Mouse (Mus musculus): ENCODE data around the gene Ces1c. TPM values are rescaled to one million over a fixed set of nuclear protein-coding genes. Genes with fewer than 3 reads are reported as not detected.
A peak's percentile ranks its signal among the peaks of the same experiment; 100 is the strongest.

The Ces1c gene
- polyA plus RNA-seq, 2 experiments, result not detected

DNA sequence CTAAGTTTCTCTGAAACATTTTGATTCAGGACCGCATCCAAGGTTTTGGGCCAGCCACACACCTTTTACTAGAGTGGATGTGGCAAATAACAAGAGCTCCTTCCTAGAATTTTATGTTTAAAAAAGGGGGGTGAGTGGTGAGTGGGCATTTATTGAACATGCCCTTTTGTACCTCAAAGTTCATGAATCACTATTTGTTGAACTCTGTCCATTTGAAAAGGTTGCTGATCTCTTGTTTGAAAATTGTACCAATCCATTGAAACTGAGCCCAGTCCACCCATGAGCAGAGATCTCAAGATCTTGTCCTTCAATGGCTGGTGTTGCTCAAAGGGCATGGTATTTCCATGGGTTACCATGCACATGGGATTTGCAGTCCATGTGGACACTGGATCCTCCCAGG lies 32.3 kb upstream of the Ces1c start:
- Histone ChIP-seq H3K4me2 (replicated peaks; ENCODE audit: low read depth, low read length, severe bottlenecking) (no peak overlapping the region), H3K9ac (ENCODE audit: low read depth, low read length, severe bottlenecking) (no peak overlapping the region), H3K27ac (replicated peaks; ENCODE audit: low read depth, low read length) (no peak overlapping the region), H3K9me3 (ENCODE audit: control insufficient read depth, low read length) (no peaks in the 10 kb centered on the region), H3K4me1 (ENCODE audit: control insufficient read depth, insufficient read depth, low read length) (no peaks in the 10 kb centered on the region), H3K4me3 (replicated peaks; ENCODE audit: low read length) (no peak overlapping the region), H3K36me3 (ENCODE audit: control insufficient read depth, insufficient read depth, low read length) (no peaks in the 10 kb centered on the region), H3K27me3 (ENCODE audit: control insufficient read depth, insufficient read depth, low read length) (no peaks in the 10 kb centered on the region)
- DNase-seq (ENCODE audit: low spot score), result no peak
- WGBS, result 91% methylated on average over 1 of the region's 1 CpGs
- ATAC-seq (ENCODE audit: low FRiP score, low read depth), result no peak
- TF ChIP-seq POLR2A (IDR thresholded peaks at IDR 0.05; ENCODE audit: borderline replicate concordance, extremely low read depth, insufficient read depth, insufficient read length), result no peak

DNA sequence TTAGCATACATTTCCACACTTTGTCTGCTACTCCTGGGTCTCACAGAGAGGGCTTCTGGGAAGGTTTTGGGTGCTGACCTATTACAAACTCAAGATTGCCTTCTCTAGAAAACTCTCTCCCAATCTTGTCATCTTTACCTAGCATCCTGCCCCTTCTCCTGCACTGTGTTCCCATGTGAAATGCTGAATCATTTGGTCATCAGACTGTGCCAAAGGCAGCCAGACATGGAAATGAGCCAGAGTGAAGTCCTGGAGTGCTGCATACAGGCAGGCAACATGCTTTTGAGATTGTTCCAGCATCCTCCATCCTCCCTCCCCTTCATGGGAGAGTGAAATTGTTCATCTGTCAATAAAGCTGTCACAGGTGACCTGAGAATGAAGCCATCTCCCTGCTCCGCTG lies 20.3 kb upstream of the Ces1c start:
- WGBS, result 84% methylated on average over 1 of the region's 1 CpGs
- no peaks in the 10 kb centered on the region for H3K4me1 ChIP-seq (ENCODE audit: control insufficient read depth, insufficient read depth, low read length)
- TF ChIP-seq POLR2A (IDR thresholded peaks at IDR 0.05; ENCODE audit: borderline replicate concordance, extremely low read depth, insufficient read depth, insufficient read length), result no peak
- DNase-seq (ENCODE audit: low spot score) (no peak), ATAC-seq (ENCODE audit: low FRiP score, low read depth) (no peak)
- no peak overlapping the region for H3K27ac ChIP-seq (replicated peaks; ENCODE audit: low read depth, low read length)
- H3K4me2 ChIP-seq (replicated peaks; ENCODE audit: low read depth, low read length, severe bottlenecking), result no peak overlapping the region
- no peaks in the 10 kb centered on the region for H3K9me3 ChIP-seq (ENCODE audit: control insufficient read depth, low read length)
- H3K36me3 ChIP-seq (ENCODE audit: control insufficient read depth, insufficient read depth, low read length), result no peaks in the 10 kb centered on the region
- no peak overlapping the region for H3K4me3 ChIP-seq (replicated peaks; ENCODE audit: low read length)
- no peaks in the 10 kb centered on the region for H3K27me3 ChIP-seq (ENCODE audit: control insufficient read depth, insufficient read depth, low read length)
- no peak overlapping the region for H3K9ac ChIP-seq (ENCODE audit: low read depth, low read length, severe bottlenecking)

DNA sequence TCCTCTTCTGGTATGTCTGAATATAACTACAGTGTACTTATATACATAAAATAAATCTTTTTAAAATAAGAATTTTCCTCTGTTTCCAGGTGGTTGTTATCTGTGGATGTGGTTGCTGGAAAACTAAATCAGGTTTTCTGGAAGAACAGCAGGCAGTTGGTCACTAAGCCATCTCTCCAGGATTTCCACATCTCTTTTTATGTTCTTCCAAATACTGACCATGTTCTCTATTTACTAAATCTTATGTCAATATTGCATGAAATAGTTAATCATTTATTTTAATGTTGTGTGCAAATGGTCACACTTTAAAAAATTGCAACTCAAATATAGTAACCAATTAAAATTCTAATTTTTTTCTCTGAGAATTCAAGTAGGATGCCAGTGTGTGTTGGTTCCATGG lies 16.2 kb upstream of the Ces1c start:
- Histone ChIP-seq H3K4me3 (replicated peaks; ENCODE audit: low read length) (no peak overlapping the region), H3K4me2 (replicated peaks; ENCODE audit: low read depth, low read length, severe bottlenecking) (no peak overlapping the region), H3K27ac (replicated peaks; ENCODE audit: low read depth, low read length) (no peak overlapping the region), H3K27me3 (ENCODE audit: control insufficient read depth, insufficient read depth, low read length) (no peaks in the 10 kb centered on the region), H3K4me1 (ENCODE audit: control insufficient read depth, insufficient read depth, low read length) (no peaks in the 10 kb centered on the region), H3K36me3 (ENCODE audit: control insufficient read depth, insufficient read depth, low read length) (no peaks in the 10 kb centered on the region), H3K9ac (ENCODE audit: low read depth, low read length, severe bottlenecking) (no peak overlapping the region), H3K9me3 (ENCODE audit: control insufficient read depth, low read length) (no peaks in the 10 kb centered on the region)
- ATAC-seq (ENCODE audit: low FRiP score, low read depth) (no peak), DNase-seq (ENCODE audit: low spot score) (no peak)
- TF ChIP-seq POLR2A (IDR thresholded peaks at IDR 0.05; ENCODE audit: borderline replicate concordance, extremely low read depth, insufficient read depth, insufficient read length), result no peak

DNA sequence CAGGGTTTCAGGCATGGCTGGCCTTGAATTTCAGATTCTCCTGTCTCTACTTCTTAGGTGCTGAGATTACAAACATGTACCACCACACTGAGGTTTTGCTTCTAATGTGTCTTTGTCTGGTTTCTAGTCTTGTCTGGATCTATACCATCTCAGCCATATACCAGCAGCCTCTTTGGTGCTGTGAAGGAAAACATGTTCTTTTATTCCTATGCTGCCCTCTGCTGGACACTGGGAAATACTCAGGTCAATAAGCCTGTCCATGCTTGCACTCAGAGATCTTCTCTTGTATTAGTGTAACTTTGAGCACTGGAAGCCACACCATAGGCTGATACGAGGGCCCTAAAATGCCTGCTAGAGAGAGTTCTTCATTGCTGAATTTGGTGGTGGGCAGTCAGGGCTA lies 9.6 kb upstream of the Ces1c start:
- Histone ChIP-seq H3K4me3 (replicated peaks; ENCODE audit: low read length) (no peak overlapping the region), H3K9ac (ENCODE audit: low read depth, low read length, severe bottlenecking) (no peak overlapping the region), H3K36me3 (ENCODE audit: control insufficient read depth, insufficient read depth, low read length) (no peaks in the 10 kb centered on the region), H3K27ac (replicated peaks; ENCODE audit: low read depth, low read length) (no peak overlapping the region), H3K27me3 (ENCODE audit: control insufficient read depth, insufficient read depth, low read length) (no peaks in the 10 kb centered on the region), H3K4me2 (replicated peaks; ENCODE audit: low read depth, low read length, severe bottlenecking) (no peak overlapping the region), H3K4me1 (ENCODE audit: control insufficient read depth, insufficient read depth, low read length) (no peaks in the 10 kb centered on the region), H3K9me3 (ENCODE audit: control insufficient read depth, low read length) (no peaks in the 10 kb centered on the region)
- DNase-seq (ENCODE audit: low spot score) (peak; percentile 46), ATAC-seq (ENCODE audit: low FRiP score, low read depth) (no peak)
- no peak for TF ChIP-seq POLR2A (IDR thresholded peaks at IDR 0.05; ENCODE audit: borderline replicate concordance, extremely low read depth, insufficient read depth, insufficient read length)
- WGBS, result 49% methylated on average over 1 of the region's 1 CpGs

DNA sequence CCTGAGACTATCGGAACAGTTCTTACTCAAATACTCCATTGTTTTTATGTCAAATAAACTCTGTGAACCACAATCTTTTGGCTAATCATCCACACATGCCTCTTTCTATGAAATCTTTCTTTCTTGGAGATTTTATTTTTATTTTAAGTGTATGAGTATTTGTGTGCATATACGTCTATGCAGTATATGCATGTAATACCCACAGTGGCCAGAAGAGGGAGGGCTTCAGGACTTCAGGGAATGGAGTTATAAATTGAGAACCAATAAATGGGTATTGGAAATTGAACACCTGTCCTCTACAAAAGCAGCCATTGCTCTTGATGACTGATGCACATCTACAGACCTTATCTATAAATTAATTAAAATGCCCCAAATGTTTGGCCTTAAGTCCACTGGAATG lies 1.1 kb upstream of the Ces1c start:
- ATAC-seq (ENCODE audit: low FRiP score, low read depth) (no peak), DNase-seq (ENCODE audit: low spot score) (no peak)
- no peaks in the 10 kb centered on the region for H3K4me1 ChIP-seq (ENCODE audit: control insufficient read depth, insufficient read depth, low read length)
- H3K36me3 ChIP-seq (ENCODE audit: control insufficient read depth, insufficient read depth, low read length), result no peaks in the 10 kb centered on the region
- 90% methylated on average over 2 of the region's 2 CpGs for WGBS
- H3K4me3 ChIP-seq (replicated peaks; ENCODE audit: low read length), result no peak overlapping the region
- no peaks in the 10 kb centered on the region for H3K9me3 ChIP-seq (ENCODE audit: control insufficient read depth, low read length)
- no peak overlapping the region for H3K27ac ChIP-seq (replicated peaks; ENCODE audit: low read depth, low read length)
- no peak for TF ChIP-seq POLR2A (IDR thresholded peaks at IDR 0.05; ENCODE audit: borderline replicate concordance, extremely low read depth, insufficient read depth, insufficient read length)
- no peak overlapping the region for H3K4me2 ChIP-seq (replicated peaks; ENCODE audit: low read depth, low read length, severe bottlenecking)
- no peak overlapping the region for H3K9ac ChIP-seq (ENCODE audit: low read depth, low read length, severe bottlenecking)
- H3K27me3 ChIP-seq (ENCODE audit: control insufficient read depth, insufficient read depth, low read length), result no peaks in the 10 kb centered on the region

DNA sequence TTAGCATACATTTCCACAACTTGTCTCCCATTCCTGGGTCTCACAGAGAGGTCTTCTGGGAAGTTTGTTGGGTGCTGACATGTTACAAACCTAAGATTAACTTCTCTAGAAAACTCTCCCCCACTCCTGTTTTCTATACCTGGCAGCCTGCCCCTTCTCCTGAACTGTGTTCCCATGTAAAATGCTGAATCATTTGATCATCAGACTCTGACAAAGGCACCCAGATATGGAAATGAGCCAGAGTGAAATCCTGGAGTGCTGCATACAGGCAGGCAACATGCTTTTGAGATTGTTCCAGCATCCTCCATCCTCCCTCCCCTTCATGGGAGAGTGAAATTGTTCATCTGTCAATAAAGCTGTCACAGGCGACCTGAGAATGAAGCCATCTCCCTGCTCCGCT lies 4.6 kb downstream of the Ces1c start:
- Histone ChIP-seq H3K36me3 (ENCODE audit: control insufficient read depth, insufficient read depth, low read length) (no peaks in the 10 kb centered on the region), H3K4me1 (ENCODE audit: control insufficient read depth, insufficient read depth, low read length) (no peaks in the 10 kb centered on the region), H3K9ac (ENCODE audit: low read depth, low read length, severe bottlenecking) (no peak overlapping the region), H3K27ac (replicated peaks; ENCODE audit: low read depth, low read length) (no peak overlapping the region), H3K27me3 (ENCODE audit: control insufficient read depth, insufficient read depth, low read length) (no peaks in the 10 kb centered on the region), H3K4me3 (replicated peaks; ENCODE audit: low read length) (no peak overlapping the region), H3K9me3 (ENCODE audit: control insufficient read depth, low read length) (no peaks in the 10 kb centered on the region), H3K4me2 (replicated peaks; ENCODE audit: low read depth, low read length, severe bottlenecking) (no peak overlapping the region)
- WGBS, result 87% methylated on average over 2 of the region's 2 CpGs
- no peak for TF ChIP-seq POLR2A (IDR thresholded peaks at IDR 0.05; ENCODE audit: borderline replicate concordance, extremely low read depth, insufficient read depth, insufficient read length)
- DNase-seq (ENCODE audit: low spot score) (no peak), ATAC-seq (ENCODE audit: low FRiP score, low read depth) (no peak)
